Mouse (Mus musculus): Measurements from ENCODE around the gene Sppl2b. TPM values are rescaled to one million over a fixed set of nuclear protein-coding genes. Genes with fewer than 3 reads are reported as not detected.

The Sppl2b gene
- total RNA-seq, 2 experiments from 2014 or later = 26.0 to 27.7 TPM

- peak; percentile 66 to 85 for DNase-seq
- intact Hi-C loops (cut with DNase I) = loop anchor here (2.0 kb wide), 1 partner anchor 114 kb away; no protein-coding TSS in a partner anchor
Measured at GRCm38 (mm10) chr10:80881301-80881700, 26.2 kb downstream of the Sppl2b start.

- intact Hi-C loops (cut with DNase I) = no loop called here
- peak; percentile 83 to 84 for DNase-seq
Measured at GRCm38 (mm10) chr10:80887181-80887580, 32.1 kb downstream of the Sppl2b start.

GRCm38 (mm10) chr10:80895100-80895499 is 40.0 kb downstream of the Sppl2b start:
- DNase-seq = no peak
- intact Hi-C loops (cut with DNase I) = no loop called here

GRCm38 (mm10) chr10:80895697-80896096 is 40.6 kb downstream of the Sppl2b start:
- intact Hi-C loops (cut with DNase I) = no loop called here

GRCm38 (mm10) chr10:80896581-80897485 is 41.8 kb downstream of the Sppl2b start:
- DNase-seq = no peak
- intact Hi-C loops (cut with DNase I) = no loop called here

More at GRCm38 (mm10) chr10:80895697-80896096, 40.6 kb downstream of the Sppl2b start:
- no peak for DNase-seq

GRCm38 (mm10) chr10:80897861-80898510 is 42.9 kb downstream of the Sppl2b start:
- intact Hi-C loops (cut with DNase I) = no loop called here
- no peak for DNase-seq

GRCm38 (mm10) chr10:80899074-80899473 is 44.0 kb downstream of the Sppl2b start:
- intact Hi-C loops (cut with DNase I) = no loop called here
- DNase-seq = no peak

- intact Hi-C loops (cut with DNase I) = no loop called here
- DNase-seq = no peak
Measured at GRCm38 (mm10) chr10:80899591-80900317, 44.7 kb downstream of the Sppl2b start.

GRCm38 (mm10) chr10:80900318-80901247 is 45.5 kb downstream of the Sppl2b start, which contains the start of gene Timm13:
Gene Timm13 (minus strand): TSS chr10:80900969.
- peak; percentile 99 for DNase-seq
- intact Hi-C loops (cut with DNase I) = no loop called here

GRCm38 (mm10) chr10:80901409-80902272 is 46.6 kb downstream of the Sppl2b start:
- intact Hi-C loops (cut with DNase I) = no loop called here
- DNase-seq = peak in 1 of 2 experiments; percentile 28

- DNase-seq = no peak
- intact Hi-C loops (cut with DNase I) = no loop called here
Measured at GRCm38 (mm10) chr10:80902273-80902940, 47.3 kb downstream of the Sppl2b start.

- DNase-seq = no peak
- intact Hi-C loops (cut with DNase I) = no loop called here
Measured at GRCm38 (mm10) chr10:80903282-80903681, 48.2 kb downstream of the Sppl2b start.

GRCm38 (mm10) chr10:80904004-80904693 is 49.1 kb downstream of the Sppl2b start:
- no peak for DNase-seq
- intact Hi-C loops (cut with DNase I) = no loop called here

GRCm38 (mm10) chr10:80904709-80905108 is 49.6 kb downstream of the Sppl2b start:
- DNase-seq = no peak
- intact Hi-C loops (cut with DNase I) = no loop called here

- peak in 1 of 2 experiments; percentile 19 for DNase-seq
- intact Hi-C loops (cut with DNase I) = no loop called here
Measured at GRCm38 (mm10) chr10:80909375-80910162, 54.5 kb downstream of the Sppl2b start.

GRCm38 (mm10) chr10:80911354-80911753 is 56.3 kb downstream of the Sppl2b start:
- DNase-seq = no peak
- intact Hi-C loops (cut with DNase I) = no loop called here

GRCm38 (mm10) chr10:80911891-80912290 is 56.8 kb downstream of the Sppl2b start:
- DNase-seq = no peak
- intact Hi-C loops (cut with DNase I) = no loop called here
